Mouse (Mus musculus): ENCODE results near the gene Sft2d1.

GRCm38 (mm10) chr17:8286987-8287386 lies 23.9 kb upstream of the Sft2d1 start:
- no peak for TF ChIP-seq CTCF (IDR thresholded peaks at IDR 0.05; ENCODE audit: control insufficient read depth, insufficient read depth, insufficient read length)
- no peak for TF ChIP-seq USF1 (IDR thresholded peaks at IDR 0.05; ENCODE audit: low read depth)
- no peak for TF ChIP-seq MYOG (IDR thresholded peaks at IDR 0.05; ENCODE audit: control insufficient read depth, extremely low read depth, insufficient read length)
- no peak for TF ChIP-seq MYOD1 (IDR thresholded peaks at IDR 0.05; ENCODE audit: control insufficient read depth, insufficient read length, low read depth)

All from C2C12 (cell line).